Mouse (Mus musculus) myocyte (in vitro differentiated cells): ENCODE results near the gene Cmpk2. TPM values are rescaled to one million over a fixed set of nuclear protein-coding genes. Genes with fewer than 3 reads are reported as not detected.

Source experiments
- H3K27me3 ChIP-seq: one replicate; pipeline ENCODE4 v1.6.1; 2011; ENCODE audit not compliant: control insufficient read depth, insufficient read depth, insufficient read length
- H3K36me3 ChIP-seq: one replicate; pipeline ENCODE4 v1.6.1; 2011; ENCODE audit not compliant: control insufficient read depth, insufficient read depth
- H3K4me2 ChIP-seq: one replicate; pipeline ENCODE4 v1.6.1; 2011; ENCODE audit warnings: low read depth, control low read depth
- H3K4me3 ChIP-seq: one replicate; pipeline ENCODE4 v1.5.1; 2011; ENCODE audit warnings: mild to moderate bottlenecking, control low read depth, moderate library complexity
- H3K79me2 ChIP-seq: one replicate; pipeline ENCODE4 v1.6.1; 2011; ENCODE audit not compliant: control insufficient read depth, insufficient read depth
- H3ac ChIP-seq: one replicate; pipeline ENCODE4 v1.6.1; 2011; ENCODE audit not compliant: control insufficient read depth, insufficient read length
- CEBPB ChIP-seq: IDR thresholded peaks from 2 replicates; pipeline ENCODE4 v1.6.1; 2011; ENCODE audit warnings: mild to moderate bottlenecking, moderate library complexity; ENCODE audit not compliant: poor library complexity, insufficient read depth, severe bottlenecking
- E2F4 ChIP-seq: IDR thresholded peaks from one replicate; pipeline ENCODE4 v1.6.1; 2011; ENCODE audit warnings: mild to moderate bottlenecking, control low read depth, moderate library complexity; ENCODE audit not compliant: insufficient read depth
- MAX ChIP-seq: IDR thresholded peaks from one replicate; pipeline ENCODE4 v1.6.1; 2011; ENCODE audit warnings: low read depth, mild to moderate bottlenecking, control low read depth
- MYOD1 ChIP-seq, 3 experiments: IDR thresholded peaks; one replicate each; pipeline ENCODE4 v1.6.1; 2011; ENCODE audit warnings: control low read depth in 2 of 3, low read depth in 2 of 3, mild to moderate bottlenecking in 2 of 3, moderate library complexity in 1 of 3; ENCODE audit not compliant: insufficient read length in 2 of 3, control insufficient read depth in 1 of 3
- MYOG ChIP-seq, 3 experiments: IDR thresholded peaks; one replicate each; pipeline ENCODE4 v1.6.1; 2011; ENCODE audit warnings: control low read depth in 2 of 3, low read depth in 2 of 3, mild to moderate bottlenecking in 2 of 3; ENCODE audit not compliant: insufficient read length in 2 of 3, control insufficient read depth in 1 of 3, insufficient read depth in 1 of 3
- POLR2A ChIP-seq: IDR thresholded peaks from one replicate; pipeline ENCODE4 v1.6.1; 2011; ENCODE audit warnings: low read depth, mild to moderate bottlenecking, control low read depth, moderate library complexity; ENCODE audit not compliant: insufficient read length
- POLR2AphosphoS2 ChIP-seq: IDR thresholded peaks from one replicate; pipeline ENCODE4 v1.6.1; 2011; ENCODE audit warnings: low read depth, control low read depth; ENCODE audit not compliant: insufficient read length
- REST ChIP-seq: IDR thresholded peaks from one replicate; pipeline ENCODE4 v1.6.1; 2011; ENCODE audit warnings: mild to moderate bottlenecking, control low read depth, moderate library complexity; ENCODE audit not compliant: insufficient read depth, insufficient read length
- SRF ChIP-seq: IDR thresholded peaks from one replicate; pipeline ENCODE4 v1.6.1; 2011; ENCODE audit warnings: low read depth; ENCODE audit not compliant: control insufficient read depth, insufficient read length
- TCF12 ChIP-seq: IDR thresholded peaks from one replicate; pipeline ENCODE4 v1.6.1; 2011; ENCODE audit warnings: mild to moderate bottlenecking, control low read depth; ENCODE audit not compliant: poor library complexity, insufficient read depth, severe bottlenecking
- TCF3 ChIP-seq: IDR thresholded peaks from one replicate; pipeline ENCODE4 v1.6.1; 2011; ENCODE audit warnings: low read depth, control low read depth; ENCODE audit not compliant: insufficient read length
- USF1 ChIP-seq: IDR thresholded peaks from one replicate; pipeline ENCODE4 v1.6.1; 2011; ENCODE audit warnings: low read depth, mild to moderate bottlenecking, control low read depth, moderate library complexity
- polyA plus RNA-seq: library from polyadenylated mRNA; unstranded; fragments of >200 nt; fragmentation: generic; extraction: Trizol; gene quantifications from one replicate; pipeline ENCODE4 v1.2.1, GENCODE M21; 2012; ENCODE audit warnings: missing spikeins

Gene Cmpk2
- polyA plus RNA-seq, 1 experiment: not detected

DNA sequence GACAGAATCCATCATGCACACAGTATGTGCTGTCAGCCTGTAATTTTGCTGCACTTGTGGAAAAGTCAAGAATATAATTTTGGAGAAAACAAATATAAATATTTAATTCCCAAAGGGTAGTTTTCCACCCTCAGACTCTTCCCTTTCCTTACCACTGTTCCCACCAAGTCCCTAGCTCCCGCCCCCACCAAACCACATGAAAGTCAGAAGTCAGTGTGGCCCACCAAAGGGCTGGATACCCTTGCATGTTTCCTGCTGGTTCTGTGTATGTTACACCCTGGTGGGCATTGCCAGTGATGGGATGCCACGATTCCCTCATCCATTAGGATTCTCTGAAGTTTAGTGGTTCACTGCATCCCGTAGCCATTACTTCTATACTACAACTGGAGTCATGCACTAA lies 32.0 kb downstream of the Cmpk2 start:
- Histone ChIP-seq H3ac (no peak overlapping the region), H3K4me2 (no peak overlapping the region), H3K36me3 (no peaks in the 10 kb centered on the region), H3K4me3 (no peak overlapping the region), H3K79me2 (no peaks in the 10 kb centered on the region), H3K27me3 (no peaks in the 10 kb centered on the region)
- no peak for TF ChIP-seq MYOG (IDR thresholded peaks at IDR 0.05; ENCODE audit: control insufficient read depth in 1 of 3, insufficient read depth in 1 of 3, insufficient read length in 2 of 3, low read depth in 2 of 3)
- TF ChIP-seq CEBPB: no peak
- no peak for TF ChIP-seq USF1
- no peak for TF ChIP-seq POLR2A
- no peak for TF ChIP-seq MYOD1 (IDR thresholded peaks at IDR 0.05; ENCODE audit: control insufficient read depth in 1 of 3, insufficient read length in 2 of 3, low read depth in 2 of 3)
- no peak for TF ChIP-seq E2F4
- TF ChIP-seq TCF3: no peak
- no peak for TF ChIP-seq SRF
- TF ChIP-seq REST: no peak
- TF ChIP-seq TCF12: no peak
- TF ChIP-seq POLR2AphosphoS2: no peak
- no peak for TF ChIP-seq MAX

DNA sequence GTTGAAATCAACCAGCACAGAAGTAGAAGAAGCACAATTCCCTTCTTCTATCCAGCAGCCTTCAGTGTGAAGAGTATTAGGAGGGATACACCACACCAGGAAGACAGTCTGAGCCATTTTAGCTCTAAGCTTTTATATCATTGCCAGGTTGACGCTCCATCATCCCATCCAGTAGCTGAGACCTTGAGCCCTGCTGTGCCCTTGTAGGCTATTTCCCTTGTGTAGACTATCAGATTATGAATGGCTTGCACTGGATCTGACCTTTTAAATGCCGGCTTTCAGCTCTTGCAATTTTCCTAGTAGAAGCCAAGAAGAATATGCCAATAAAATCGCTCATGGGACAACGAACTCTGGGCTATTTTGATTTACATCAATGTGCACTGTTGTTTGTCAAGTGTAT lies 42.0 kb downstream of the Cmpk2 start:
- Histone ChIP-seq H3K4me3 (no peak overlapping the region), H3K36me3 (no peaks in the 10 kb centered on the region), H3K27me3 (no peaks in the 10 kb centered on the region), H3K79me2 (no peaks in the 10 kb centered on the region), H3K4me2 (no peak overlapping the region), H3ac (no peak overlapping the region)
- TF ChIP-seq POLR2AphosphoS2 (no peak), MYOG (IDR thresholded peaks at IDR 0.05; ENCODE audit: control insufficient read depth in 1 of 3, insufficient read depth in 1 of 3, insufficient read length in 2 of 3, low read depth in 2 of 3) (no peak), SRF (no peak), TCF3 (no peak), MAX (no peak), REST (no peak), E2F4 (no peak), USF1 (no peak), POLR2A (no peak), MYOD1 (IDR thresholded peaks at IDR 0.05; ENCODE audit: control insufficient read depth in 1 of 3, insufficient read length in 2 of 3, low read depth in 2 of 3) (no peak), CEBPB (no peak), TCF12 (no peak)

DNA sequence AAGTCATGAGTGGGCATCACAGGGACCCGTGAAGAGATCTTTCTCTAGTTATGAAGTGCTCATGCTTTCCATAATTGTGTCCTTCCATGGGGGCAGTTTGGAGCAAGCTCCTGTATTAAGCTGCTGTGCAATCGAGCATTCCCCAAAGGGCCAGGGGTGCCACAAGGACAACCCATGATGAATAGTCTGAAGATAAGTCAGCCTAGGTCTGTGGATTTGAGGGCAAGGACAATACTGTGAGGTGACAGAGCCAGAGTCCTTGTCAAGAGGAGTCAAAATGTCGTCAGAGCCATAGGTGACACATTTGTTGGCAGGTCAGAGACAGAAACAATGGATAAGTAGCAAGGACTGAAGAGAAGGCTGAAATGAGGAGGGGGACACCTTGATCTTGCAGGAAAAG lies 49.2 kb downstream of the Cmpk2 start:
- Histone ChIP-seq H3K79me2 (no peaks in the 10 kb centered on the region), H3K36me3 (no peaks in the 10 kb centered on the region), H3K4me2 (no peak overlapping the region), H3K27me3 (no peaks in the 10 kb centered on the region), H3K4me3 (no peak overlapping the region), H3ac (no peak overlapping the region)
- TF ChIP-seq CEBPB: no peak
- no peak for TF ChIP-seq SRF
- TF ChIP-seq MAX: no peak
- no peak for TF ChIP-seq TCF3
- no peak for TF ChIP-seq MYOD1 (IDR thresholded peaks at IDR 0.05; ENCODE audit: control insufficient read depth in 1 of 3, insufficient read length in 2 of 3, low read depth in 2 of 3)
- TF ChIP-seq USF1: no peak
- no peak for TF ChIP-seq MYOG (IDR thresholded peaks at IDR 0.05; ENCODE audit: control insufficient read depth in 1 of 3, insufficient read depth in 1 of 3, insufficient read length in 2 of 3, low read depth in 2 of 3)
- no peak for TF ChIP-seq POLR2AphosphoS2
- TF ChIP-seq E2F4: no peak
- TF ChIP-seq TCF12: no peak
- TF ChIP-seq REST: no peak
- TF ChIP-seq POLR2A: no peak

DNA sequence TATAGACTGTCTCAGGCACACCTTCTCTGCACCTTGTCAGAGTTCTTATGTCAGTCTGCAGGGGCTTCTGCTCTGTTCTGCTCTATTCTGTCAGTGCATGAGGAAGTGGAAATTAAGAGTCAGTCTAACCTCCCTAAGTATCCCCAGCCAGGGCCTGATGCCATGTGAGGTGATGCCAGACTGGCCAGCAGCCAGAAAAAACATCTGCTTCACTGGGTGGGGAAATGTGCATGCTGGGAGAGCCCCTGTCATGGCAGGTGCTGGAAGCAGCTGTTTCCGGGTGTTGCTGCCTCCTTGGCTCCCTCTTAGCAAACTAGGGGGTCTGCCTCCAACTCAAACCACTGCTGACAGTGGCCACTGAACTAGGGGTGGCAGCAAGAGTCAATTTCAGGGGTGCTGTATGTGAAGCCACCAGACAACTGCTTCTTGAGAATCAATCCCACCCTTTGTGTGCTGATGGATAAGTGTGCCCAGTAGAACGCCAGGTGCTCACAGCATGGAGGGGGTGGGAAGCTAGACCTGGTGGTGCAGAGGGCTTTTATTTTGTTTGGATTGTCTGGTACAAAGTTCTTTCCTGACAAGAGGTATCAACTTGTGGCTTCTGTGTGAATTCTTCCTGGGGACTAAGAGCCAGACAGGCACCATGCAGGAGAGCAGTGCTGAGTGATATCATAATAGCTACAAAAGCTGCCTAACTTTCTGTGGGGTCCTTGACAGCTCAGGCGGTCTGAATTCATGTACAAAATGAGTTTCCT lies 56.1 kb downstream of the Cmpk2 start:
- Histone ChIP-seq H3K4me2 (no peak overlapping the region), H3K79me2 (no peaks in the 10 kb centered on the region), H3K36me3 (no peaks in the 10 kb centered on the region), H3ac (no peak overlapping the region), H3K4me3 (no peak overlapping the region), H3K27me3 (no peaks in the 10 kb centered on the region)
- no peak for TF ChIP-seq TCF3
- TF ChIP-seq MYOG (IDR thresholded peaks at IDR 0.05; ENCODE audit: control insufficient read depth in 1 of 3, insufficient read depth in 1 of 3, insufficient read length in 2 of 3, low read depth in 2 of 3): no peak
- no peak for TF ChIP-seq POLR2AphosphoS2
- no peak for TF ChIP-seq USF1
- TF ChIP-seq TCF12: no peak
